Mouse (Mus musculus) megakaryocyte, embryonic 14.5 days (primary cell): ENCODE results near the gene Phf24.

Source experiments
- FLI1 ChIP-seq: IDR thresholded peaks from 2 replicates; pipeline ENCODE4 v1.6.1; 2012; ENCODE audit warnings: low read length, inconsistent platforms, mixed read lengths
- GATA1 ChIP-seq: IDR thresholded peaks from 3 replicates; pipeline ENCODE4 v1.6.1; 2012; ENCODE audit warnings: mixed read lengths, low read length, inconsistent platforms, borderline replicate concordance

DNA sequence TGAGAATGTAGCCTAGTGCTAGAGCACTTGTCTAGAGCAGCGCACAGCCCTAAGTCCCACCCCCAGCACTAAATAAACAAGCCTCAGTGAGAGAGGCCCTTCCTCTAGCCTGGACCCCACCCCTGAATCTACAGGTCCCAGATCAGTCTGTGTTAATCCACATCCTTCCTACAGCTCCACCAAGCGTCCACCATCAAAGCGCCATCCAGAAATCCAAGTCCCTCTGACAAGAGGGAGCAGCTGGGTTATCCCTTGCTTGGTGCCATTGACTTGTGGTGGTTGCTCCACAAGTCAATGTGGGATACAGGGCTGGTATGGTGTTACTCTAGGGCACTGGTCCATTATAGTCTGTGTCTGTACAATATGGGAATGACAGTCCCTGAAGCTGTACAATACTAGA, 38.7 kb downstream of the Phf24 start:
- no peak for TF ChIP-seq GATA1
- TF ChIP-seq FLI1: no peak
